Mouse (Mus musculus) erythroblast, embryonic 14.5 days (primary cell): Measurements from ENCODE around the gene Castor1. TPM values are rescaled to one million over a fixed set of nuclear protein-coding genes. Genes with fewer than 3 reads are reported as not detected.
A peak's percentile ranks its signal among the peaks of the same experiment; 100 is the strongest.

Experiments used
- H3K27me3 ChIP-seq: 2 replicates; pipeline ENCODE4 v1.6.1; 2012; ENCODE audit warnings: inconsistent platforms; ENCODE audit not compliant: control insufficient read depth
- H3K36me3 ChIP-seq: 2 replicates; pipeline ENCODE4 v1.6.1; 2012; ENCODE audit warnings: mild to moderate bottlenecking, inconsistent platforms; ENCODE audit not compliant: control insufficient read depth
- H3K4me1 ChIP-seq: 2 replicates; pipeline ENCODE4 v1.6.1; 2012; ENCODE audit warnings: inconsistent platforms; ENCODE audit not compliant: control insufficient read depth
- H3K4me3 ChIP-seq: replicated peaks from 2 replicates; pipeline ENCODE3; 2012; ENCODE audit warnings: moderate library complexity, mild to moderate bottlenecking, inconsistent platforms
- H3K9me3 ChIP-seq: 2 replicates; pipeline ENCODE4 v1.6.1; 2012; ENCODE audit warnings: low read length, inconsistent platforms, mixed read lengths; ENCODE audit not compliant: control insufficient read depth
- GATA1 ChIP-seq: IDR thresholded peaks from 2 replicates; pipeline ENCODE4 v1.6.1; 2012; ENCODE audit warnings: low read length, inconsistent platforms, mixed read lengths
- TAL1 ChIP-seq: IDR thresholded peaks from 3 replicates; pipeline ENCODE4 v1.6.1; 2012; ENCODE audit warnings: low read length, inconsistent platforms, mixed read lengths
- polyA plus RNA-seq: library from polyadenylated mRNA; stranded (reverse); fragments of >175 nt; gene quantifications from 2 replicates; pipeline ENCODE4 v1.2.3, GENCODE M21; 2012

The Castor1 gene
- polyA plus RNA-seq, 1 experiment = 0.18 TPM

DNA sequence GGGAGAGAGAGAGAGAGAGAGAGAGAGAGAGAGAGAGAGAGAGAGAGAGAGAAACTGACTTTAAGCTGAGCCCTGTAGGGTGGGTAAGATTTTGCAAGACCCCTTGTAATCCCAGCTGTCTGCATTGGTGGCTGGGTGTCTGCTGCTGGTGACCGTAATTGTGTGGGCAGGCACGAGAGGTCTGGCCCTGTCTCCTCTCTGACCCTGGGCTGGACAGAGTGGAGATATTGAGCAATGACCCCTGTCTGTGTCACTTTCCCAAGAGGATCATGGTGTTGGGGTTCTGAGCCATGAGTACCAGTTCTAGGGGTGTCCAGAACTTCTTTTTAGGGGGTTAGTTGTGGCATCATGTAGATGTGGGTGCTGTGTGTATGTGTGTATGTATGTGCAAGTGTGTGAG lies 6.2 kb downstream of the Castor1 start:
- H3K9me3 ChIP-seq = no peaks in the 10 kb centered on the region
- peaks cover 11% of the 10 kb centered on the region for H3K27me3 ChIP-seq
- H3K4me3 ChIP-seq = peak overlapping the region; percentile 72
- H3K36me3 ChIP-seq = peaks cover 39% of the 10 kb centered on the region
- peaks cover 97% of the 10 kb centered on the region for H3K4me1 ChIP-seq
- TF ChIP-seq GATA1 (no peak), TAL1 (no peak)

DNA sequence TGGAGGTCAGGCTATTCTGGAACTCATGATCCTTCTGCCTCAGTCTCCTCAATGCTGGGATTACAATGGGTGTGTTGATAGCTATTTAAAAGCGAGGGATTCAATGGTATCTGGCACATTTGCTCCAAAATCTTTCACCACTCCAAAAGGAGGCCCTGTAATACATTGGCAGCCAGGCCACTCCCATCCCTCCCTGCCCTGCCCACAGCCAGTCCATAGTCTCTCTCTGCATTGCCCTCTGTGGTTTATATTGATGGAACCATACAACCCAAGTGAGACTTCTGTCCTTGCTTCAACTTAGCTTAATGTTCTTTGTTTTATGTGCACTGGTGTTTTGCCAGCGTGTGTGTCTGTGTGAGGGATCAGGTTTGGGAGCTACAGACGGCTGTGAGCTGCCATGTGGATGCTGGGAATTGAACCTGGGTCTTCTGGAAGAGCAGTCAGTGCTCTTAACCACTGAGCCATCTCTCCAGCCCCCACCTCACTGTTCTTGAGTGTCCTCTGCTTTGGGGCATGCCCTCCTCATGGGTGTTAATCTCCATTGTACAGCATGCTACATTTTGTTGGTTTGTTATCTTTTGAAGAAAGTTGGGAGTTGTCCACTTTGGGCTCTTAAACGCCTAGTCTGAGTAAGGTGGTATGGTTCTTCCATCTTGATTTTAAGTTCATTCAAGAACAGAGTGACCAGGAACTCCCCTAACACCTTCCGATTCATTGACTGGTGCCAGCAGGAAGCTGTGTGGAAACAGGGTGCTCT lies 8.7 kb downstream of the Castor1 start:
- no peaks in the 10 kb centered on the region for H3K27me3 ChIP-seq
- TF ChIP-seq TAL1 (no peak), GATA1 (no peak)
- H3K4me1 ChIP-seq = peaks cover 93% of the 10 kb centered on the region
- H3K4me3 ChIP-seq = peak overlapping the region; percentile 50
- peaks cover 61% of the 10 kb centered on the region for H3K36me3 ChIP-seq
- H3K9me3 ChIP-seq = no peaks in the 10 kb centered on the region

DNA sequence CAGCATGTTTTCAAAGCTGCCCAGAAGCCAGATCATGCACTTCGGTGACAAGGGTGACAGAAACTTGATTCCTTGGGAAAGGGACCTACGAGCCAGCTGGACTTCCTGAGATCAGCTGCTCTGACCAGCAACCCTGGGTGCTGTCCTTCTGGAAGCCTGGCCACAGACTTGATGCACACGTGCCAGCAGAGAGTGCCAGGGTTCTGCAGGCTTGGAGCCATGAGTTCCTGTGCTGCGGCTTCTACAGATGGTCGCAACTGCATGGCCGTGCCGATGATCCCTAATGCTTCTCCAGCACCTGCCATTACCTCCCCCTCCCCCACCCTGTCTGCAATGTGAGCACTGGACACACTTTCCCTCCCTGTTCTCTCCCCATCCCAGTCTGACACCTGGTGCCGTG lies 10.4 kb downstream of the Castor1 start:
- Histone ChIP-seq H3K9me3 (no peaks in the 10 kb centered on the region), H3K4me3 (no peak overlapping the region), H3K27me3 (no peaks in the 10 kb centered on the region), H3K4me1 (peaks cover 88% of the 10 kb centered on the region), H3K36me3 (peaks cover 77% of the 10 kb centered on the region)
- TF ChIP-seq TAL1 (no peak), GATA1 (no peak)

DNA sequence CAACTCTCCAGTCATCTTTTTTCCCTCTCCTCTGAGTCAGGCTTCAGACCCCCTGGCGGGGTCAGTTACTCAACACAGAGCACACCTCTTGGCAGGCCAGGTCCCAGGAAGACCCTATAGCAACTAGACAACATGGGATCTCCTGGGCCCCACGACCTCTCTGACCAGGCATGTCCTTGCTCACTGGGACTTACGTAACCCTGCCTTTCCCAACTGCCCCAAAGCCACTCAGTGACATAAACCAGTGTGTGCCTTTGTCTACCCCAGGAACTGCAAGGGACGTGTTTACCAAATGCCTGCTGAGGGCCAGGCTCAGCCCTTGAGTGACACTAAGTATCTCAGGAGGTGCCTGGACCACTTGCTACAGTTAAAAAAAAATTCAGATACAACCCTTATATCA lies 11.8 kb downstream of the Castor1 start:
- Histone ChIP-seq H3K4me3 (no peak overlapping the region), H3K9me3 (no peaks in the 10 kb centered on the region), H3K36me3 (peaks cover 86% of the 10 kb centered on the region), H3K4me1 (peaks cover 85% of the 10 kb centered on the region), H3K27me3 (no peaks in the 10 kb centered on the region)
- TF ChIP-seq GATA1 (no peak), TAL1 (no peak)

- no peak for TF ChIP-seq TAL1
- TF ChIP-seq GATA1 = no peak
- Histone ChIP-seq H3K36me3 (peaks cover 73% of the 10 kb centered on the region), H3K4me3 (no peak overlapping the region)
These were observed 13.4 kb downstream of the Castor1 start for GRCm38 (mm10) chr11:4231435-4231834.

GRCm38 (mm10) chr11:4232644-4233043 lies 14.6 kb downstream of the Castor1 start:
- no peak overlapping the region for H3K4me3 ChIP-seq
- TF ChIP-seq GATA1 = no peak
- no peak for TF ChIP-seq TAL1
- H3K9me3 ChIP-seq = no peaks in the 10 kb centered on the region
- H3K27me3 ChIP-seq = no peaks in the 10 kb centered on the region
- peaks cover 84% of the 10 kb centered on the region for H3K4me1 ChIP-seq
- H3K36me3 ChIP-seq = peaks cover 66% of the 10 kb centered on the region

More at GRCm38 (mm10) chr11:4231435-4231834, 13.4 kb downstream of the Castor1 start:
- peaks cover 84% of the 10 kb centered on the region for H3K4me1 ChIP-seq
- H3K27me3 ChIP-seq = no peaks in the 10 kb centered on the region
- no peaks in the 10 kb centered on the region for H3K9me3 ChIP-seq

DNA sequence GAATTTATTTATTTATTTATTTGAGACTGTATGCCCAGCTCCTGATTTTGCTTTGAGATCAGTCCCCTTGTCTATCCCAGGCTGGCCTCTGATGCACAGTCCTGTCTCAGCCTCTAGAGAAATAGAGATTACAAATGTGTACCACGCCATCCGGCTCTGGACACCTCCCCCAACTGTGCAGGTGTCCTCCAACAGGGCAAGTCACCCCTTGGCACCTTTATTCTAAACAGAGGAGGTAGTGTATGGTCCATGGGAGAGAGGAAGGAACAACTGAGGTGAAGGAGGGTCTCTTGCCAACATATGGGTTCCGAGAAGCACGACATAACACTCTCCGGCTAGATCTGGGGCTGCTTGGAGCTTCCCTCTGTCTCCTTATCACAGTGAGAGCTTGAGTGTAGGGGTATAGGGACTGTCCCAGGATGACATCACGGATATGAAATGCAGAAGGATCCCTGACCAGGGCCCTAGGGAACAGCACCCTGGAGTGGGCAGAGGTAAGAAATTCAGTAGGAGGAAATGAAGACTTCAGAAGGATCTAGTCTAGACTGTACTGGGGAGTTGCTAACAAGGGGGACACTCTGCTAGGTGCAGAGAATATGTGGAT lies 17.1 kb downstream of the Castor1 start:
- peaks cover 7% of the 10 kb centered on the region; the same call in 1 of the 2 replicates for H3K9me3 ChIP-seq
- no peaks in the 10 kb centered on the region for H3K27me3 ChIP-seq
- peaks cover 64% of the 10 kb centered on the region for H3K4me1 ChIP-seq
- H3K4me3 ChIP-seq = peak overlapping the region; percentile 42
- H3K36me3 ChIP-seq = peaks cover 52% of the 10 kb centered on the region
- no peak for TF ChIP-seq TAL1
- no peak for TF ChIP-seq GATA1

GRCm38 (mm10) chr11:4235665-4236545 lies 17.9 kb downstream of the Castor1 start, which contains the start of gene Osm:
TSS of gene Osm (plus strand) at chr11:4236420.
- Histone ChIP-seq H3K4me3 (peak within 1 kb of the TSS; percentile 42), H3K4me1 (peaks cover 61% of the 10 kb centered on the region), H3K9me3 (peaks cover 7% of the 10 kb centered on the region; the same call in 1 of the 2 replicates), H3K27me3 (no peaks in the 10 kb centered on the region), H3K36me3 (peaks cover 47% of the 10 kb centered on the region)
- TF ChIP-seq TAL1 (no peak), GATA1 (no peak)
